ENCODE assay signal across 8 mouse cellular contexts in the genomic region with DNA sequence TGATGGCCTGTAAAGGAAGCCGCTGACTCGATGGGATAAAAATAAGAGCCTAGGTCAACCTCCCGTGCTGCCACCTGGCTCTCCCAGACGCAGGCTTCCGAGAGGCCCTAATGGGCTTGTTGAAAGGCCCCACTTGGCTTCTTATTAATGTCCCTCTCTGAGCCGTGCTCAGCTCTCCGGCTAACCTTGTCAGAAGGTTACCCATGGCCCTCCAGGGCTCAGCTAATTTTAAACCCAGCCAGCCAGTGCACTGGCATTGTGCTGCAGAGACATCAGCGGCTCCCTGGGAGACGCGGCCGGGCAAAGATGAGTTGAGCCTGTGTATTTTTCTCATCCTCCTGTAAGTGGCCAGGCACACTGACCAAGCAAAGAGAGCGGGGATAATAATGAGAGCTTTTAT.
A peak's percentile ranks its signal among the peaks of the same experiment; 100 is the strongest.
DNase-seq lines count a peak whose midpoint lies in the region.

No protein-coding gene starts in this region.

- intact Hi-C loops in heart, postnatal 14 days (cut with DNase I): no loop called here

- DNase-seq in adrenal gland, postnatal 14 days: peak; percentile 45
- DNase-seq in adrenal gland, adult 18-20 months (ENCODE audit: low spot score in 2 of 2): no peak
- peak; percentile 62 to 66 for DNase-seq in cerebellum, postnatal 25 days
- peak; percentile 33 to 36 for DNase-seq in heart, postnatal 14 days
- peak; percentile 51 for DNase-seq in mesoderm, embryonic 11.5 days (ENCODE audit: low read depth, low spot score)
- DNase-seq in frontal cortex, adult 2 months (ENCODE audit: extremely low spot score in 1 of 2, low spot score in 1 of 2): no peak
- DNase-seq in right cerebral cortex, postnatal 4 days: no peak
- no peak for DNase-seq in frontal cortex, postnatal 36 days (ENCODE audit: low spot score in 2 of 2)

Comparison
In these comparisons a context has a peak if more than half of its experiments do, and no peak if none do; other contexts are left out.
1. DNase-seq: peak in adrenal gland, postnatal 14 days (single experiment), cerebellum, postnatal 25 days (2 of 2), heart, postnatal 14 days (2 of 2) and mesoderm, embryonic 11.5 days (single experiment); none in adrenal gland, adult 18-20 months (0 of 2), frontal cortex, adult 2 months (0 of 2), right cerebral cortex, postnatal 4 days (single experiment) and frontal cortex, postnatal 36 days (0 of 2).